Mouse (Mus musculus): ENCODE results near the gene Fstl3.

Gene Fstl3

GRCm38 (mm10) chr10:79817111-79817510 is 40.0 kb downstream of the Fstl3 start:
- DNase-seq, result no peak

DNA sequence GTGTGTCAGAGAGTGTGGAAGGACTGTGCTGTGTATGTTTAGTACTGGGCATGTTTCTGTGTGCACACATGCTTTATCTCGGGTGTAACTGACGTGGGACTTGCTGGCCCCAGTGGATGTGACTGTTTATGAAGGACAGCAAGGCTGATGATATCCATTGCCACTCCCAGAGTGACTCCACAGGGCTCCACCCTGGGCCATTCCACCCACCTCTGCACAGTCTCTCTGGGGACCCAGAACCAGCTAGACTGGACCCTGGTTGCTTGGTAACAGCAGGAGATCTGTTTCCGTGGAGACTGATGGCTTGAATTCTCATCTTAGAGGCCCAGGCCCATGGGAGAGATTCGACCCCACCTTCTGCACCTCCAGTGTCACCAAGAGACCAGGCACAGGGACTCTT is 41.2 kb downstream of the Fstl3 start:
- DNase-seq, result no peak

DNA sequence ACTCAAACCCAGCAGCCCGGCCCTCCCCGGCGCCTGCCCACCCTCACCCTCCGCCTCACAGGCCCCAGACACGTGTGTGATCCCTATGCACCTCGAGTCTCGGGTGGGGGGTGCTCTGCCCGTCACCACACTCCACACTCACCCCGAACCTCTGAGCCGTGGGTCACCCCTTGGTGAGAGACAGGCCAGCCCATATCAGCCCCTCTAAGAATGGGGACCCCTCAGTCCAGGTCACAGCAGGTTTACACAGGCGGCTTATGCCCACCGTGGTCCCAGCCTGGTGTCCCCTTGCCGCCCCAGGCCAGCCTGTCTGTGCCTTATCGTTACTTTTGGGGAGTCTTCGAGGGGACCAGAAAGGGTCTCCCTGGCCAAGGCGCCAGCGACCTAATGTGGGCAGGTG is 42.5 kb downstream of the Fstl3 start:
- DNase-seq, result no peak

- DNase-seq, result no peak
Measured at GRCm38 (mm10) chr10:79820277-79820676, 43.2 kb downstream of the Fstl3 start.

- no peak for DNase-seq
Measured at GRCm38 (mm10) chr10:79820782-79821181, 43.7 kb downstream of the Fstl3 start, which contains the start of gene Misp. Misp (plus strand) TSS chr10:79820989.

- no peak for DNase-seq
Measured at GRCm38 (mm10) chr10:79821731-79822130, 44.7 kb downstream of the Fstl3 start.

- DNase-seq, result no peak
Measured at GRCm38 (mm10) chr10:79822372-79822771, 45.3 kb downstream of the Fstl3 start.

DNA sequence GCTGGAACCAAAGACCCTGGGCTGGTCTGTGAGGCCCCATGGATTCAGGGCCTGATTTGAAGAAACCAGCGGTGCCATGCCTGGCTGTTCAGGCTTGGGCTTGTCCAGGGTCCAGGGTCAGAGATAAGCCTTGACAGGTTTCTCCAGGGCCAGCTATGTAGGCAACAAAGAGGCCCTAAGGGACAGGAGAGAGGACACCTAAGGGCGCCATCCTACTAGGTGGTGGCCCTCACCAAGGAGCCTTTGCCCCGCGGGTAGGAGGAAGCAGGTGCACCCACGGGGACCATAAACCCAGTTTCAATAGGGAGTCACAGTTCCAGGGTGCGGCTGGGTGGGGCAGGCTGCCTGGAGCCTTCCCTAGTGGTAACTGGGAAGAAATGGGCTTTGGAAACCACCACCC is 45.9 kb downstream of the Fstl3 start:
- DNase-seq, result no peak

DNA sequence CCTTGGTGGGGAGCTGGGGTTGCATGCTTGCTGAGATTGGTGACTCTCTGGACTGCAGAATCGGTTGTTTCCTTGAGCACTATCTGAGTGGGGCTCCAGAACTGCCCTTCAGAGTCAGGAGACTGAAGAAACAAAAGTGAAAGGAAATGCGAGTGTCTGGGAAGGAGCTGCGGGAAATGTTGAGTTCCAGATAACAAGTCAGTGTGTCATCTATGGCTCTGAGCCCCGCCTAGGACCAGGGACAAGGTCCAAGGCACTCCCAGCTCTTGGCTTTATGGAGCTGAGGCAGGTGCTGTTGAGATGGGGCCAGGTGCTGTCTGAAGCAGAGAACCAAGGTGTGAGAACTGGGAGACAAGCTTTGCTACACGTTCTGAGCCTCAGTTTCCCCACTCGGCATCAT is 47.3 kb downstream of the Fstl3 start:
- DNase-seq, result no peak

- no peak for DNase-seq
Measured at GRCm38 (mm10) chr10:79831583-79831982, 54.5 kb downstream of the Fstl3 start.

All from thymus, postnatal 36 days (tissue).